Mouse (Mus musculus): ENCODE results near the gene Zbtb7a.

DNA sequence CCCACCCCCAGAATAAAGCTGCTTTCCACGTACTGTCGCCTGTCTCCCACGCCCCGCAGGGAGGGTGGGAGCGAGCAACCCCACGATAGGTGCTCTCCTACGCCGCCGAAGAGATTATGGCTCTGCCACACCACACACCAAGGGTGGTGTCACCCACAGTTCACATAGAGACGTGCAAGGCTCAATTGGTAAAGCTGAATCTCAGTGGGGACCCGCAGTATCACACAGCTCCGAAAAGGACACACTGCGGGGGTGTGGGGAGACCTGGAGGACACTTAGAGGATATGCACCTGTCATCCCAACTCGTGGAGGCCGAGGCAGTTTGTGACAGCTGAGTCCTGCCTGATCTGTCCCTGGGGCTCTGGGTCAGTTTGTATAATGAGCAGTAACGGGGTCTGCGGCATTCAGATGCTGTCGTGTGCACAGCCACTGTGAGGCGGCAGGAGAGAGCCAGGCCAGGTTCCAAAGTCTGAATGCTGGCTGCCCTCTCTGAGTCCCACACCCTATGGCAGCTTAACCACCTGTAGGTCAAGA lies 58.0 kb downstream of the Zbtb7a start:
- no peak for TF ChIP-seq CTCF (IDR thresholded peaks at IDR 0.05; ENCODE audit: borderline replicate concordance, extremely low read depth, insufficient read depth, insufficient read length)
- no peak for TF ChIP-seq POLR2A (IDR thresholded peaks at IDR 0.05; ENCODE audit: borderline replicate concordance, extremely low read depth, insufficient read depth, insufficient read length, poor library complexity, severe bottlenecking)

Data from brain, embryonic 14.5 days (tissue).